Mouse (Mus musculus): ENCODE data around the gene Wwc1. TPM values are rescaled to one million over a fixed set of nuclear protein-coding genes. Genes with fewer than 3 reads are reported as not detected.

Wwc1 gene
- polyA plus RNA-seq, 1 experiment, result 55.9 TPM

- Histone ChIP-seq H3K36me3 (ENCODE audit: control insufficient read depth, insufficient read depth, low read length) (no peaks in the 10 kb centered on the region), H3K27ac (ENCODE audit: insufficient read depth, low read depth, low read length) (no peak overlapping the region), H3K4me1 (ENCODE audit: control insufficient read depth, insufficient read depth, insufficient read length, low read length) (peaks cover 19% of the 10 kb centered on the region; the same call in 1 of the 2 replicates), H3K4me3 (ENCODE audit: low read depth, low read length) (no peak overlapping the region), H3K27me3 (ENCODE audit: control insufficient read depth, insufficient read depth, low read length) (no peaks in the 10 kb centered on the region)
- TF ChIP-seq CTCF (IDR thresholded peaks at IDR 0.05; ENCODE audit: extremely low read depth, insufficient read length, insufficient replicate concordance, low read depth, low read length) (no peak), POLR2A (IDR thresholded peaks at IDR 0.05; ENCODE audit: low read depth, low read length) (no peak)
- WGBS, result 54% methylated on average over 3 of the region's 3 CpGs
These were observed 30.3 kb downstream of the Wwc1 start for GRCm38 (mm10) chr11:35950011-35950410.

GRCm38 (mm10) chr11:35948457-35948881, 31.9 kb downstream of the Wwc1 start:
- no peak overlapping the region for H3K4me3 ChIP-seq (ENCODE audit: low read depth, low read length)
- WGBS, result 72% methylated on average over 6 of the region's 6 CpGs
- no peaks in the 10 kb centered on the region for H3K36me3 ChIP-seq (ENCODE audit: control insufficient read depth, insufficient read depth, low read length)
- peaks cover 19% of the 10 kb centered on the region; the same call in 1 of the 2 replicates for H3K4me1 ChIP-seq (ENCODE audit: control insufficient read depth, insufficient read depth, insufficient read length, low read length)
- no peak overlapping the region for H3K27ac ChIP-seq (ENCODE audit: insufficient read depth, low read depth, low read length)
- no peak for TF ChIP-seq POLR2A (IDR thresholded peaks at IDR 0.05; ENCODE audit: low read depth, low read length)
- no peak for TF ChIP-seq CTCF (IDR thresholded peaks at IDR 0.05; ENCODE audit: extremely low read depth, insufficient read length, insufficient replicate concordance, low read depth, low read length)
- H3K27me3 ChIP-seq (ENCODE audit: control insufficient read depth, insufficient read depth, low read length), result no peaks in the 10 kb centered on the region

GRCm38 (mm10) chr11:35947944-35948343, 32.4 kb downstream of the Wwc1 start:
- no peaks in the 10 kb centered on the region for H3K27me3 ChIP-seq (ENCODE audit: control insufficient read depth, insufficient read depth, low read length)
- H3K36me3 ChIP-seq (ENCODE audit: control insufficient read depth, insufficient read depth, low read length), result no peaks in the 10 kb centered on the region
- H3K27ac ChIP-seq (ENCODE audit: insufficient read depth, low read depth, low read length), result no peak overlapping the region
- H3K4me3 ChIP-seq (ENCODE audit: low read depth, low read length), result no peak overlapping the region
- H3K4me1 ChIP-seq (ENCODE audit: control insufficient read depth, insufficient read depth, insufficient read length, low read length), result peaks cover 19% of the 10 kb centered on the region; the same call in 1 of the 2 replicates
- TF ChIP-seq CTCF (IDR thresholded peaks at IDR 0.05; ENCODE audit: extremely low read depth, insufficient read length, insufficient replicate concordance, low read depth, low read length), result no peak
- TF ChIP-seq POLR2A (IDR thresholded peaks at IDR 0.05; ENCODE audit: low read depth, low read length), result no peak
- 83% methylated on average over 9 of the region's 9 CpGs for WGBS

- Histone ChIP-seq H3K4me3 (ENCODE audit: low read depth, low read length) (no peak overlapping the region), H3K36me3 (ENCODE audit: control insufficient read depth, insufficient read depth, low read length) (no peaks in the 10 kb centered on the region), H3K27ac (ENCODE audit: insufficient read depth, low read depth, low read length) (0 out of 2 replicates have a peak overlapping the region, but pooled peaks have one; percentile 19), H3K4me1 (ENCODE audit: control insufficient read depth, insufficient read depth, insufficient read length, low read length) (peaks cover 8% of the 10 kb centered on the region; the same call in 1 of the 2 replicates), H3K27me3 (ENCODE audit: control insufficient read depth, insufficient read depth, low read length) (no peaks in the 10 kb centered on the region)
- WGBS, result 21% methylated on average over 6 of the region's 6 CpGs
- TF ChIP-seq POLR2A (IDR thresholded peaks at IDR 0.05; ENCODE audit: low read depth, low read length) (no peak), CTCF (IDR thresholded peaks at IDR 0.05; ENCODE audit: extremely low read depth, insufficient read length, insufficient replicate concordance, low read depth, low read length) (no peak)
These were observed 35.1 kb downstream of the Wwc1 start for GRCm38 (mm10) chr11:35945187-35945586.

GRCm38 (mm10) chr11:35941641-35942040, 38.7 kb downstream of the Wwc1 start:
- peaks cover 6% of the 10 kb centered on the region; the same call in 1 of the 2 replicates for H3K4me1 ChIP-seq (ENCODE audit: control insufficient read depth, insufficient read depth, insufficient read length, low read length)
- no peaks in the 10 kb centered on the region for H3K27me3 ChIP-seq (ENCODE audit: control insufficient read depth, insufficient read depth, low read length)
- 62% methylated on average over 3 of the region's 3 CpGs for WGBS
- H3K4me3 ChIP-seq (ENCODE audit: low read depth, low read length), result no peak overlapping the region
- no peaks in the 10 kb centered on the region for H3K36me3 ChIP-seq (ENCODE audit: control insufficient read depth, insufficient read depth, low read length)
- no peak overlapping the region for H3K27ac ChIP-seq (ENCODE audit: insufficient read depth, low read depth, low read length)
- no peak for TF ChIP-seq POLR2A (IDR thresholded peaks at IDR 0.05; ENCODE audit: low read depth, low read length)
- no peak for TF ChIP-seq CTCF (IDR thresholded peaks at IDR 0.05; ENCODE audit: extremely low read depth, insufficient read length, insufficient replicate concordance, low read depth, low read length)

GRCm38 (mm10) chr11:35941064-35941463, 39.3 kb downstream of the Wwc1 start:
- 75% methylated on average over 5 of the region's 5 CpGs for WGBS
- TF ChIP-seq CTCF (IDR thresholded peaks at IDR 0.05; ENCODE audit: extremely low read depth, insufficient read length, insufficient replicate concordance, low read depth, low read length) (no peak), POLR2A (IDR thresholded peaks at IDR 0.05; ENCODE audit: low read depth, low read length) (no peak)
- peaks cover 6% of the 10 kb centered on the region; the same call in 1 of the 2 replicates for H3K4me1 ChIP-seq (ENCODE audit: control insufficient read depth, insufficient read depth, insufficient read length, low read length)

GRCm38 (mm10) chr11:35938790-35939385, 41.4 kb downstream of the Wwc1 start:
- no peak for TF ChIP-seq CTCF (IDR thresholded peaks at IDR 0.05; ENCODE audit: extremely low read depth, insufficient read length, insufficient replicate concordance, low read depth, low read length)
- TF ChIP-seq POLR2A (IDR thresholded peaks at IDR 0.05; ENCODE audit: low read depth, low read length), result no peak
- WGBS, result 54% methylated on average over 6 of the region's 6 CpGs
- Histone ChIP-seq H3K4me3 (ENCODE audit: low read depth, low read length) (no peak overlapping the region), H3K27me3 (ENCODE audit: control insufficient read depth, insufficient read depth, low read length) (no peaks in the 10 kb centered on the region), H3K4me1 (ENCODE audit: control insufficient read depth, insufficient read depth, insufficient read length, low read length) (no peaks in the 10 kb centered on the region), H3K27ac (ENCODE audit: insufficient read depth, low read depth, low read length) (no peak overlapping the region), H3K36me3 (ENCODE audit: control insufficient read depth, insufficient read depth, low read length) (no peaks in the 10 kb centered on the region)

More at GRCm38 (mm10) chr11:35941064-35941463, 39.3 kb downstream of the Wwc1 start:
- no peaks in the 10 kb centered on the region for H3K36me3 ChIP-seq (ENCODE audit: control insufficient read depth, insufficient read depth, low read length)
- H3K4me3 ChIP-seq (ENCODE audit: low read depth, low read length), result no peak overlapping the region
- no peaks in the 10 kb centered on the region for H3K27me3 ChIP-seq (ENCODE audit: control insufficient read depth, insufficient read depth, low read length)
- H3K27ac ChIP-seq (ENCODE audit: insufficient read depth, low read depth, low read length), result no peak overlapping the region
